Mouse (Mus musculus): ENCODE results near the gene Lrrc47.

Lrrc47 gene

DNA sequence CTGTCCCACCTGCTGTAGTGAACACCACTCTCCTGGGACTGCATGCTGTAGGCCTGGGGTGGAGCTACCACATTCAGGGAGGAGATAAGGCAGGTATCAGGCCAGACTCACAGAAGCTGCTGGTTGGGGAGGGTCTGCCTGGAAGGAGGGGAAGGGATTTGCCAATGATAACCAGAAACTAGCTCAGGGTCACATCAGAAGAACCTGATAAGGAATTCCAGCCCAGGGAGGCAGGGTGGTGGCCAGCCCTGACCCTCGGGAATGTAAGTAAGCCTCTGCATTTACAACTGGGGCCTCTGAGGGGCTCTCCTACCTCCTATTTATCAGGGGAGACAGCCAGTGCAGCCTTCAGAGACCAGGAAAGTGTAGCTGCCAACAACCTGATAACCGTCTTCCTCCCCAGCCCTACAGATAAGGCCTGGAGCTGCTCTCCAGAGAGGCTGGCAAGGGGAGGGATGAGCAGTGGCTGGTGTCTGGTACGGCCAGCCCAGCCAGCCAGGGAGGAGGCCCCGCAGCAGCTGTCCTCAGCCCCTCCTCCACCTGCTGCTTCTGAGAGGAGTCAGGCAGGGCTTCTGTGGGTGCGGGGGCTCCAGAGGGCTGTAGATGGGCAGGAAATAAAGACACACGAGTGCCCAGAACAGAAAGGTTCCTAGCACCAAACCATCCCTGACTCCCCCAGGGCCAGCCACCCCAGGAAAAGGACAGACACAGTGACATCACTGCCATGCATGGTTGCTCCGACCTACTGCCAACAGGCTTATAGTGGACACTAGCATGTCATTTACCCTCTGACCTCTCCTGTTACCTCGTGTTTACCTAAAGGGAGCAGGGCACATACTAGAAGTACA, 12.4 kb downstream of the Lrrc47 start:
- DNase-seq (ENCODE audit: low read depth), result no peak

DNA sequence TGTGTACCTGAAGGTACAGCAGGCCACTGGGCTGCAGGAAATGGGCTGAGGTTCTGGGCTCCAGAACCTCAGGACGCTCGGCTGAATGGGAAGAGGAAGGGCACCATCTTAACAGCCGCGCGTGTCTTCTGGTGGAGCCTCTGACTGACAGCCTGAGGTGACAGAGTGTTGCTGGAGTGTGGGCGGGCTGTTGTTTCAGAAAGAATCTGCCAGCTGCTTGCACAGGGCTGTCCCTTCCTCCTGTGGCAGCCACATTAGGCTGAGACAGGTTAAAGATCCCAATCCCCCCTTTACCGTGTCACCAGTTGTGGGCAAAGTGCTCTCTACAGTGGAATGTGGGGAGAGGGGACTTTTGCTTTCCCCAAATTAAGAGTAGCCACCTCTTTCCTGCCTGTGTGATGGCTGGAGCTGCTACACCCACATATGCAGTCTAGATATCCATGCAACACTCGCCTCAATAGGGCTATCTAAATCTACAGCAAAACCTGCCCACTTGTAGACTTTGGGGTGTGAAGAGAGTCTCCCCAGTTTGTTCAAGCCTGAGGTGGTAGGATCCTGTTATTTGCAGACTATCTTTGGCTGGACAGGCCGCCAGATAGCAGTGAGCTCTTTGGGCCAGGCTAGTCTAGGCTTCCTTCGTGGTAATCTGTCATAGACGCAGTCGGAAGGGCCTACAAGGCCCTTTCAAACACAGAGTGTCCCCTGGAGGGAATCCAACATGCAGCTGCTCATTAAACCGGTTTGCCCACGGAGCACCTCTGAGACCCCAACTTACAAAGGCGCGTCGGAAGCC, 13.4 kb downstream of the Lrrc47 start:
- DNase-seq (ENCODE audit: low read depth), result no peak

DNA sequence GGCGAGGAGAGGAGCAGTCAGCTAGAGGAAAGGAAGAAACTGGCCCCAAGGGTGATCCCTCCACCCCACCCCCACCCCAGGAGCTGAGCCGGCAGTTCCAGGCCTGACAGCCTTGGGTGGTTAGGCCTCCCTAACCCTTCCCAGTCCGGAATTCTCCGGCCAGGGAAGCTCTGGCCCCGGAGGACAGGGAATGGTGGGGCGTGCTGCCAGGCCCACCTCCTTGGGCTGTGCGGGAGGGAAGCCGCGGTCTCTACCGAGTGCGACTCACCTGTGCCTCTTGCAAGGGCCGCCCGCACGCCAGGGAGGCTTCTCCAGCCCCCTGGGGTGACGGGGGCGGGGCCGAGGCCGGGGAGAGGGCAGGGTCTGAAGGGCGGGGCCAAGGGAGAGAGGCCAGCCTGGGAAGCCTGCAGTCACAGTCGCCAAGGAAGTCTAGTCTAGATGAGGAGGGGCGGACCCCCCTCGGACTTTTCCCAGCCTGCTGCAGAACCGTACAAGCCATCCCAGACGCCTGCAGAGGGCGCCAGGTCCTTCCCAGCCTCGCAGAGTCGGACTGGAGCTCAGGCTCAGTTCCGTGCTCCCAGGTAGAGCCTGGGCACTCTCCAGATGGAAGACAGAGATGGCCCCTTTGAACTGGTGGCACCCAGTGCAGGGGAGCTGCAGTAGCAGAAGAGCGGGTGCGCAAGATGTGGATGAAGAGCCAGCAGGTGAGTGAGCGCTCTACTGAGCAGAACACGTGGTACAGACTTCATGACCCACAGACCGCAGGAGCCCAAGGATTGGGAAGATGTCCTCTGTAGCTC, 14.3 kb downstream of the Lrrc47 start, which contains the start of gene Smim1:
Gene Smim1 (minus strand): TSS at position 590 of the 800 bp plus-strand sequence.
- peak; percentile 81 for DNase-seq (ENCODE audit: low read depth)

DNA sequence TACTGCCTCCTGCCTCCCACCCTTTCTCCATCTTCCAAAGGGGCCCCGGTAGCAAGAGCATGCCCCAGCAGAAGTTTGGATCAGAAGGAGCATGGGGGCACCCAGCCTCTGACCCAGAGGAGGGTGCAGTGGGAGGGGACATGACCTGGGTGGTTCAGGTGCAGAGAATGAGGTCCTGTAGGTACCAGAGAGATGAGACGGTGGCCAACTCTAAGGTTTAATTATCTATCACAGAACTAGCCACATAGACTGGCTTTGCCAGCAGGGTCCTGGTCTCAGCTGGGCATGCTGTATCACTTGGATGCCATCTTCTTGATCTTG, 14.9 kb downstream of the Lrrc47 start:
- no peak for DNase-seq (ENCODE audit: low read depth)

DNA sequence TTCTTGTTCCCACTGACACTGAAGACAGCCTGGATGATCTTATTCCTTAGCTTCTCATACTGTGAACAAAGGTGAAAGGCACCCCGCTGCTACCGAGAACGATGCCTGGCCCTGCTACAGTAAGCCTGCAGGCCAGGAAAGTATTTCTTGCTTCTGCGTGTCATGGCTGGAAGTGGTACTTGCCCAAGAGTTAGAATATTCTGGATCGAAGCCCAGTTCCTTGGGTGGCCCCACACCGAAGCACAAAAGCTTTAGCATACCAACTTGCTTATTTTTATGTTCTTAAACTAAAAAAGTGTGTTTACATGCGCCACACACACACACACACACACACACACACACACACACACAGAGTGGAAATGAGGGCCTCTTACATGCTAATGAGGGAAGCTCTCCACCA, 16.5 kb downstream of the Lrrc47 start:
- peak; percentile 56 for DNase-seq (ENCODE audit: low read depth)

DNA sequence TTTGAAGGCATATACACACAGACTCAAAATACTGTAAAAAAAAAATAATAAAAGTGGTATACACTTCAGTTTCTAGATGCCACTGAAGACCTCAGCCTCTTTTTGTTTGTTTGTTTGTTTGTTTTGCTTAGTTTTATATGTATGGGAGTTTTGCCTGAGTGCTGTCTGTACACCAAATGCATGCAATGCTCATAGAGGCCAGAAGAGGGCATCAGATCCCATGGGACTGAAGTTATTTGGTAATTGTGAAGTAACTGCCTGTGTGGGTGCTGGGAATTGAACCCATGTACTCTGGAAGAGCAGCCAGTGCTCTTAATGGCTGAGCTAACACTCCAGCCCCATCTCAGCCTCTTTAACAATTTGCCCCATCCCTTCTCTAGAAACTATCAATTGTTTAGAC, 17.1 kb downstream of the Lrrc47 start:
- DNase-seq (ENCODE audit: low read depth), result peak; percentile 57

DNA sequence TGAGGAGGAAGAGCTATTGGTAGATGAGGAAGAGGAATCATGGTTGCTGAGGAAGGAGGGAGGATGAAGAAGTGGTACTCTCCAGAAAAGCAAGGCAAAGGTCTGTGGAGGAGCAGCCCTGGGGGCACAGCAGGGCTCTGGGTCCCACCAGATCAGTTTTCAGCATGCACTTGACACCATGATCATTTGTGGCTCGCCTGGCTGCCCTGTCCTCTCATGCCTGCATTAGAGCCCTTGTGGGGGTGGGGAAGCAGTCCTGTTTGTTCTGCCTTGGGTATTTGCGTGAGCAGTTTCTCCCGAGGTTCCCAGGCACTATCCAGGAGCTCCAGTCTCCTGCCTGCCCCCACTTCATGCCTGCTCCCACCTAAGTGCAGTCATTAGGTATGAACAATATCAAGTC, 25.6 kb downstream of the Lrrc47 start:
- no peak for DNase-seq (ENCODE audit: low read depth)

DNA sequence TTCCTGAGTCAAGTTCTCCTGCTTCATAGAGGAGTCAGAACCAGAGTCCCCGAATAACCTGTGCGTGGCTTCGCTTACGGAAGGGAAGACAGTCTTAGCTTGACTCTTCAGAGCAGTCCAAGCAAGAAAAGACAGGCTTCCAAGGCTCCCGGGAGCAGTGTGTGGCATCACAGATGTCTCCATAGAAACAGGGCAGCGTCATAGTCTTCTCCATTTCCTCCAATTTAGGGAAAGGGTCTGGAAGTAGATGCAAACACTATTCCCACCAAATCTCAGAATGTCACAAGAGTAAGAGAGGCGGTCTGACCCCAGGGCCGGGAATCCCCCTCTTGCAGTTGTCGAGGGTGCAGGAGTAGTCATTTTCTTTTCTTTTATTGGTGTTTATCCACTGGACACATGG, 31.0 kb downstream of the Lrrc47 start, which contains the start of gene Ccdc27:
Gene Ccdc27 (minus strand): TSS at position 101 of the 400 bp plus-strand sequence.
- no peak for DNase-seq (ENCODE audit: low read depth)

DNA sequence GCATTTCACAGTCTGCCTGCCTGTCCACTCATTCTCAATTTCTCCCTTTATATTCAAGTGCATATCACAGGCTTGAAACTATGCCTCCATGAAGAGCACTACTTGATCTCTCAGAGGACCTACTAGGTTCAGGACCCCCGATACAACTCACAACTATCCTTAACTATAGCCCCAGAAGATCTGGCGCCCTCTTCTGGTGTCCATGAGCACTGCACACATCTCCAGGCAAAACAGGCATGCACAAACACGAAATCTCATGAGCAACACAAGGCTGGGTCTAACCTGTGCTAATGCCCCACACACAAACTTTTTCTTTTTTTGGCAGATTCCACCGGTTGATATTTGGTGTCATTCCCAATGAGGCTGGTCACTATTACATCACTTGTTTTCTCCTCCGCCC, 34.3 kb downstream of the Lrrc47 start:
- no peak for DNase-seq (ENCODE audit: low read depth)

DNA sequence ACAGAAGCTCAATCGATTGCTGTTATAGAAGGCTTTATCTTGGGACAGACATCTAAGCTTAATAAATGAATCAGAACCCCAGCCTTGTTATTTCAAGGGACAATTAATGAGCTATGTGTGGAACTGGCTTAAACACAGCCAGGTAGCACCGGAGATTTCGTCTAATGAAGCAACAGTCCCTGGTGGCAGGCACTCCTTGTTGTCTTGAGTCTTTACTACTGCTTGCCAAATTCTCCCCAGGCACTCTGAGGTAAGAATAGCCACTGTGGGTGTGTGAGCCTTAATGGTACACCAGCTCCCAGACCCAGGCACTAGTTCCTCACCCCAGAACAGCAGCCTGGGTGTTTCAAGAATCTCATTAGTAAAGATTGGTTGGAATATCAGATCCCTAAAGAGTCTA, 39.9 kb downstream of the Lrrc47 start:
- DNase-seq (ENCODE audit: low read depth), result no peak

DNA sequence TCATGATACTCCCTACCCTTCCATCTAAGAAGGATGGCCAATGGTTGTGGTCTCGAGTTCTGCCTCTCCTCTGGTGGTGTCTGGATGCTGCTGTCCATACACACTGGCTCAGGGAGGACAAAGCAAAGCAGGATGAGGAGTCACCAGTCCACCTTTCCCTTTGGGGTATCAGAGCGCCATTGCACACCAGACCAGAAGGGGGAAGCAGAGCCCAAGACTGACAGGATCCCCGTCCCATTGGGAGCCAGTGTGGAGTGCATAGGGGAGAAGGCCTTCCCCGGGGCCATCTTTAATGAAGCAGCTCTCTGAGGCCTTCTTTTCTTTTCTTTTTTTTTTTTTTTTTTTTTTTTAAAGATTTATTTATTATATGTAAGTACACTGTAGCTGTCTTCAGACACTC, 41.5 kb downstream of the Lrrc47 start:
- peak; percentile 61 for DNase-seq (ENCODE audit: low read depth)

DNA sequence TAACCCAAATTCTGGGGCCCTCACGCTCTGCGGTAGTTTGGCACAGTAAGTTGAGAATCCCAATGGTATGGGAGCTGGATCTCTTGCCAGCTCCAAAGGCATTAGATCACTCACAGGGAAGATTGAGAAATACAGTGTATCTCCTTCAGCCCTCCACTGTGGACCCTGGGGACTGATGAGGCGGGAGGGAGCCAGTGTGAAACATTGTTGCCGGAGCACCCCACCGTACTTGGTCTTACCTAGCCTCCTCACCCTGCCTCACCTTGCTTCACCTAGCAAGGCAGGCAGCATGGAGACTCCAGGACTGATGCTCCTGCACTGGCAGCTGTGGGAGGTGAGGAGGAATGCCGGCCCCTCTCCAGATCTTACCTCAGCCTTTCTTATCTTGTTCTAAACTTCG, 44.0 kb downstream of the Lrrc47 start:
- peak; percentile 78 for DNase-seq (ENCODE audit: low read depth)

DNA sequence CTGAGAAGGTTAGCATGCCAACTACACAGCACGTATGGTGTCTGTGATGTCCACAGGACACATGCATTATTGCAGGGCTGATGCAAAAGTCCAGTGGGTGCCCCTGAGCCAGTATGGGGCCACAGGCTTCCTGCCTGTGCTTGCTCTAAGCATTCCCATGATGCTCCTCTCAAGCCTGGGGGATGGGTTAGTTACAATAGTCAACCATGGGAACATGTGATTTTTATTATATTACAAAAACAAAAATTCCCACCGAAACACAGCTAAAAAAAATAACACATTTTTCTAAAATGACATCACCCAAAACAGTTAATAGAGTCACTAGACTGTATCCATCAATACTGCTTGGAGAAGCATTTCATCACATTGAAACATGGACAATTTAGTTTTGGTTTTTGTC, 44.5 kb downstream of the Lrrc47 start:
- peak; percentile 80 for DNase-seq (ENCODE audit: low read depth)

DNA sequence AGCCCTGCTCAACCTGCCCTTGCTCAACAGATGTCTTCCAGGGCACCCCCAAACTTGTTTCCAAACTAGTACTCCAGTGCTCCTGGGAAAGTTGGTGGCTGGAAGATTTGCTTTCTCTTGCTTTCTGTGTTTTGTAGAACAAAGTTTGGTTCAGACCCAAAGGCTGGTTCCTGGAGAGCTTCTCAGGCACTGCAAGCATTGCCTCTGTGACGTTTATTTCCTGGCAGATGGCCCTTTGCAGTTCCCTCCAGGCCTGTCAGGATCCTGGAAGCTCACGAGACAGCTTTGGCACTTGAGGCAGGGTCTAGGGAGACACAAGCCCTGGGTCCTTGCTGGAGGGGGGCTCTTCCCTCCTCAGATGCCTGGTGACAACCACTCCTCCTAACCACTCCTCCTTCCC, 45.1 kb downstream of the Lrrc47 start:
- DNase-seq (ENCODE audit: low read depth), result peak; percentile 81

DNA sequence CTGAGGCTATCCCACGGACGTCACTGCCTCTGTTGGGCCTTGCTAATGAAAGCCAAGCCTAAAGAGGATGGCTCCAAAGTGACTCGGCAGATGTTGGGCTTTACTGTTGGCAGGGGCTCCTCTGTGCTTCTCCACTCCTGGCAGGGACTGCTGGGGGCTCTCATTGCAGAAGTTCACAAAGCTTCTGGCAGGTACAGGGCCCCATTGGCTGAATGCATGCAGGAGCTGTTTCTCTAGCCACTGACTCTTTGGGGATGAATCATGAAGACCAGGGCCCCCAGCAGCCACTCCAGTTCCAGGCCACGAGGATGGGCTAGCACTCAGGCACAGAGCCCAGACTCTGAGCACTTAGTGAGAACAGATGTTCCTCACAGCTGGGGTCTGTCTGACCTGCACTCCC, 46.2 kb downstream of the Lrrc47 start:
- DNase-seq (ENCODE audit: low read depth), result peak; percentile 86

DNA sequence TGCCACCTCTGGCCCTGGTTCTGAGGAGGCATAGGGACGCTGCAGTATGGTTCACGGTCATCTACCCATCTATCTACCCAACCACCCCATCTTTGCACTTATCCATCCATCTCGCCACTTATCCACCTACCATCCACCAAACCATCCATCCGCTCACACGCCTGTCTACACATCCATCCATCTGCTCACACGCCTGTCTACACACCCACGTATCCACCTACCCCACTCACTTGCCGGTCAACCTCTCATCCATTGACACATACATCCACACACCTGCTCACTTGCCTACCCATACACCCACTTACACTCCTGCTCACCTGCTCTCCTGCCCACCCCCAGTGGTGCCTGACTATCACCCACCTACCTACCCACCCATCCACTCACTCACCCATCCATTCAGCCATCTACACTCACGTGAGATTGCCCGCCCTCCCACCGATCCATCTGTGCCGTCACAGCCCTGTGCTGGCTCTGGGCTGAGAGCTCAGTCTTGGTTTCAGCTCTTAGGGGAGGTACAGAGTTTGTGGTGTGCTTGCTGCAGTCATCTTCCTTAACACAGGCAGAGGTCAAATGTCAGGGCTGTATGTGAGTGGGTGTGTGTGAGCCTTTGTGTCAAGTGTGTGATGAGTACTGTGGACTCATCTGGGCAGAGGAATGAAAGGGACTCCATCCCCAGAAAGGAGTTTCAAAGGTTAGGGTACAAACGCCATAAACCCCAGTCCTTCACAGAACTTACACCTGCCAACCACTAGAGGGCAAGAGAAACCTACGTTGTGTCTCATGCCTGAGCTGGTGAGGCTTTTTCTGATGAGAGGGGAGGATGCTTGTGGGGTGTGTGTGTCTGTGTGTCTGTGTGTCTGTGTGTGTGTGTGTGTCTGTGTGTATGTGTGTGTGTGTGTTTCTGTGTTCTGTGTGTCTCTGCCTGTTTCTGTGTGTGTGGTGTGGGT, 53.6 kb downstream of the Lrrc47 start:
- DNase-seq (ENCODE audit: low read depth), result peak; percentile 71

DNA sequence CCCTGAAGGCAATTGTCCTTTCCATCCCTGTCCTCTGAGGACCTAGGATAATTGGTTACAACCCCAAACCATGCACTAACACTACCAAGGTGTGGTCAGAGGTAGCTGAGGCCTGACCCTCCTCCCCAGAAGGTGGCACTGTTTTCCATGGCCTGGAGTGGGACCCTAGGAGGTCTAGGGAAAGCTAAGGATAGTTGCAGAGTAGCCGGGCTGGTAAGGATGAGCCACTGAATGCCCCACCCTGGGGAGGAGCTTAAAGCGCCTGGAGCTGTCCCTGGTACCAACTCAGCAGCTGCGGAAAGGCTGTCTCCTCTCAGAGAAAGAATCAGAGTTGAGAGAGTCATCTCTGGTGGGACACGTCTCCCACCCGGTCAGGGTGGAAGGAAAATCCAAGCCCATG, 59.4 kb downstream of the Lrrc47 start:
- DNase-seq (ENCODE audit: low read depth), result peak; percentile 58

Data from NIH3T3 (cell line).